Mouse (Mus musculus): ENCODE results near the gene Kank4. TPM values are rescaled to one million over a fixed set of nuclear protein-coding genes. Genes with fewer than 3 reads are reported as not detected.
"Not testable (repeated sequence)": the region's sequence is repeated elsewhere in the genome, so short reads cannot be mapped to it uniquely, and the experiment has no call there.

The Kank4 gene
- polyA plus RNA-seq, 1 experiment, result 9.1 TPM

DNA sequence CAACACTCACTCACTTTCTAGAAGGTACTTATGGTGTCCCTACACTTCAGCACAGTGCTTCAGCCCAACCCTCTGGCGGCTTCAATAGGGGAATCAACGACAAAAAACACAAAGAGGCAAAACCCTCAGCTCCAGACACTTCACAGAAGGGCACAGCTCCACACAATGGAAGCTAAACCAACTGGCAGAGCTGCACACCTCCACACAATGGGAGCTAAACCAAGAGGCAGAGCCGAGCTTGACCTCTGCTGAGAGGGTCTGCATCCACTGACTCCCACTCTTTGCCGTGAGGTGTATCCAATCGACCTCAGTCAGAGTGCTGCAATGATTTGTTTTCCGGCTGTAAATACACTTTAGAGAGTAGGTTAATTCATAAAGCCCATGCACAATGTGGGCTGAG lies 23.2 kb upstream of the Kank4 start:
- H3K27ac ChIP-seq (ENCODE audit: insufficient read depth, low read length), result no peak overlapping the region
- no peaks in the 10 kb centered on the region for H3K27me3 ChIP-seq (ENCODE audit: control insufficient read depth, insufficient read depth, low read length)
- no peak for DNase-seq
- H3K4me3 ChIP-seq (replicated peaks; ENCODE audit: insufficient read depth, low read depth, low read length), result no peak overlapping the region
- no peak for TF ChIP-seq CTCF (IDR thresholded peaks at IDR 0.05; ENCODE audit: borderline replicate concordance, insufficient read depth, low read depth, low read length)
- no peak for TF ChIP-seq POLR2A (IDR thresholded peaks at IDR 0.05; ENCODE audit: borderline replicate concordance, insufficient read depth, low read length)
- WGBS, result 33% methylated on average over 6 of the region's 6 CpGs
- H3K4me1 ChIP-seq (ENCODE audit: control insufficient read depth, insufficient read depth, low read length), result no peaks in the 10 kb centered on the region

- DNase-seq, result no peak
- no peaks in the 10 kb centered on the region for H3K4me1 ChIP-seq (ENCODE audit: control insufficient read depth, insufficient read depth, low read length)
- WGBS, result 89% methylated on average over 4 of the region's 4 CpGs
- no peaks in the 10 kb centered on the region for H3K27me3 ChIP-seq (ENCODE audit: control insufficient read depth, insufficient read depth, low read length)
- TF ChIP-seq POLR2A (IDR thresholded peaks at IDR 0.05; ENCODE audit: borderline replicate concordance, insufficient read depth, low read length), result no peak
- TF ChIP-seq CTCF (IDR thresholded peaks at IDR 0.05; ENCODE audit: borderline replicate concordance, insufficient read depth, low read depth, low read length), result no peak
- no peak overlapping the region for H3K27ac ChIP-seq (ENCODE audit: insufficient read depth, low read length)
- H3K4me3 ChIP-seq (replicated peaks; ENCODE audit: insufficient read depth, low read depth, low read length), result no peak overlapping the region
Measured at GRCm38 (mm10) chr4:98838913-98839312, 21.6 kb upstream of the Kank4 start.

- DNase-seq, result no peak
- TF ChIP-seq POLR2A (IDR thresholded peaks at IDR 0.05; ENCODE audit: borderline replicate concordance, insufficient read depth, low read length) (no peak), CTCF (IDR thresholded peaks at IDR 0.05; ENCODE audit: borderline replicate concordance, insufficient read depth, low read depth, low read length) (no peak)
- Histone ChIP-seq H3K27me3 (ENCODE audit: control insufficient read depth, insufficient read depth, low read length) (no peaks in the 10 kb centered on the region), H3K27ac (ENCODE audit: insufficient read depth, low read length) (no peak overlapping the region), H3K4me3 (replicated peaks; ENCODE audit: insufficient read depth, low read depth, low read length) (no peak overlapping the region), H3K4me1 (ENCODE audit: control insufficient read depth, insufficient read depth, low read length) (no peaks in the 10 kb centered on the region)
- 88% methylated on average over 16 of the region's 16 CpGs for WGBS
Measured at GRCm38 (mm10) chr4:98837715-98838505, 20.6 kb upstream of the Kank4 start.

- no peak for TF ChIP-seq CTCF (IDR thresholded peaks at IDR 0.05; ENCODE audit: borderline replicate concordance, insufficient read depth, low read depth, low read length)
- TF ChIP-seq POLR2A (IDR thresholded peaks at IDR 0.05; ENCODE audit: borderline replicate concordance, insufficient read depth, low read length), result no peak
- Histone ChIP-seq H3K4me1 (ENCODE audit: control insufficient read depth, insufficient read depth, low read length) (no peaks in the 10 kb centered on the region), H3K4me3 (replicated peaks; ENCODE audit: insufficient read depth, low read depth, low read length) (no peak overlapping the region), H3K27me3 (ENCODE audit: control insufficient read depth, insufficient read depth, low read length) (no peaks in the 10 kb centered on the region), H3K27ac (ENCODE audit: insufficient read depth, low read length) (no peak overlapping the region)
- DNase-seq, result no peak
- WGBS, result 60% methylated on average over 5 of the region's 5 CpGs
Measured at GRCm38 (mm10) chr4:98836519-98836918, 19.2 kb upstream of the Kank4 start.

GRCm38 (mm10) chr4:98834782-98835181 lies 17.4 kb upstream of the Kank4 start:
- H3K27ac ChIP-seq (ENCODE audit: insufficient read depth, low read length), result no peak overlapping the region
- no peak overlapping the region for H3K4me3 ChIP-seq (replicated peaks; ENCODE audit: insufficient read depth, low read depth, low read length)
- H3K4me1 ChIP-seq (ENCODE audit: control insufficient read depth, insufficient read depth, low read length), result no peaks in the 10 kb centered on the region
- no peak for DNase-seq
- WGBS, result 28% methylated on average over 4 of the region's 4 CpGs
- TF ChIP-seq POLR2A (IDR thresholded peaks at IDR 0.05; ENCODE audit: borderline replicate concordance, insufficient read depth, low read length), result no peak
- no peak for TF ChIP-seq CTCF (IDR thresholded peaks at IDR 0.05; ENCODE audit: borderline replicate concordance, insufficient read depth, low read depth, low read length)
- H3K27me3 ChIP-seq (ENCODE audit: control insufficient read depth, insufficient read depth, low read length), result no peaks in the 10 kb centered on the region

DNA sequence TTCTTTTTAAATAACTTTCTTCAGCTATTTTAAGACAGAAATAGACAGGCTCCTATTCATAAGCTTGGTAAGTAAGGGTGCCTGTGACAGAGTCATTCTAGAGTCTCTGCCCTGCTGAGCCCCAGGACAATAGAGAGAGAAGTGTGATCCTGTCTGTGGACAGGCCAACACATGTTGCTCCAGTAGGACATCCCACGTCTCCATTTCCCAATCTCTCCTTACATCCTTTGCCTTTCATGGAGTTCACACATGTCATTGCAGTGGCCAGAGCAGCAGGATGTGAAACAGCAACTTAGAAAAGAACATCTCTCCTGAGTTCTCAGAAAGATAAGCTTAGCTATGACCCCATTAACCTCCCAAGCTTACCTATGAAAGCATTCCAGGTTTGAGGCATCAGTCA lies 14.4 kb upstream of the Kank4 start:
- Histone ChIP-seq H3K27me3 (ENCODE audit: control insufficient read depth, insufficient read depth, low read length) (no peaks in the 10 kb centered on the region), H3K27ac (ENCODE audit: insufficient read depth, low read length) (no peak overlapping the region), H3K4me1 (ENCODE audit: control insufficient read depth, insufficient read depth, low read length) (no peaks in the 10 kb centered on the region), H3K4me3 (replicated peaks; ENCODE audit: insufficient read depth, low read depth, low read length) (no peak overlapping the region)
- 62% methylated on average over 1 of the region's 1 CpGs for WGBS
- no peak for DNase-seq
- TF ChIP-seq POLR2A (IDR thresholded peaks at IDR 0.05; ENCODE audit: borderline replicate concordance, insufficient read depth, low read length), result no peak
- no peak for TF ChIP-seq CTCF (IDR thresholded peaks at IDR 0.05; ENCODE audit: borderline replicate concordance, insufficient read depth, low read depth, low read length)

GRCm38 (mm10) chr4:98826701-98827100 lies 9.4 kb upstream of the Kank4 start:
- H3K4me3 ChIP-seq (replicated peaks; ENCODE audit: insufficient read depth, low read depth, low read length), result no peak overlapping the region
- H3K4me1 ChIP-seq (ENCODE audit: control insufficient read depth, insufficient read depth, low read length), result no peaks in the 10 kb centered on the region
- TF ChIP-seq POLR2A (IDR thresholded peaks at IDR 0.05; ENCODE audit: borderline replicate concordance, insufficient read depth, low read length) (no peak), CTCF (IDR thresholded peaks at IDR 0.05; ENCODE audit: borderline replicate concordance, insufficient read depth, low read depth, low read length) (no peak)
- no peak overlapping the region for H3K27ac ChIP-seq (ENCODE audit: insufficient read depth, low read length)
- H3K27me3 ChIP-seq (ENCODE audit: control insufficient read depth, insufficient read depth, low read length), result no peaks in the 10 kb centered on the region
- DNase-seq, result no peak
- 55% methylated on average over 3 of the region's 3 CpGs for WGBS

DNA sequence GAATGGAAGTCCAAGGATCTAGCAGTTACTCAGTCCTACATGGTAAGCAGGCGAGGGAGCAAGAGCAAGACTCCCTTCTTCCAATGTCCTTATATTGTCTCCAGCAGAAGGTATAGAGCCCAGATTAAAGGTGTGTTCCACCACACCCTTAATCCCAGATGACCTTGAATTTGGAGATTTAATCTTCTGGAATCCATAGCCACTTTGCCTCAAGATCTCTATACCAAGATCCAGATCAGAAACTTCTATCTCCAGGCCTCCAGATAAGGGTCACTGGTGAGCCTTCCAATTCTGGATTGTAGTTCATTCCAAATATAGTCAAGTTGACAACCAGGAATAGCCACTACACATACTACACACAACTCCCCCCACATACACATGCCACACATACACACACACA lies 6.4 kb upstream of the Kank4 start, which contains the start of gene I0C0044D17Rik:
TSS of gene I0C0044D17Rik (minus strand) at position 101 of the 400 bp plus-strand sequence.
- H3K27me3 ChIP-seq (ENCODE audit: control insufficient read depth, insufficient read depth, low read length); DNase-seq; H3K27ac ChIP-seq (ENCODE audit: insufficient read depth, low read length); H3K4me1 ChIP-seq (ENCODE audit: control insufficient read depth, insufficient read depth, low read length); H3K4me3 ChIP-seq (replicated peaks; ENCODE audit: insufficient read depth, low read depth, low read length): not testable (repeated sequence)
- 97% methylated on average over 1 of the region's 1 CpGs for WGBS

Data from cerebellum, adult 2 months (tissue).